ENCODE assay signal across 29 mouse cellular contexts in the genomic region with DNA sequence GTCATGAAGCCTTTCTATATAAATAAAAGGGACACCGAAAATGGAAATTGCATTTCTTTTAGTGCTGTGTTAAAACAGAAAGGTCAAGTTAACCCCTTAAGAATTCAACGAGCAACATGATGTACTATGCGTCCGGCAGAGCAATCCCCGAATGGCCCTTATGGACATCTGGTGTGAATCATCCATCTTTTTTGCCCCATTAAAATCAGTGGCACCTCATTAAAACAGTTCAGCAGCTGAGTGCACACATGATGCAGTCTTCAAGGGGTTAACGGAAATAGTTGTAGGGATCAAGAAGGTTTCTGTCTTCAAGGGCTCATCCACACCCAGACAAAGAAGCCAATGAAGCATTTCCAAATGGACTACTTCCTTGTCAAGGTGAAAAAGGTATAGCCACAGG.
DNase-seq lines count a peak whose midpoint lies in the region; ATAC-seq lines count a peak whose summit lies in the region.
"Had no signal": no experiment of that assay in that cellular context is flagged by ENCODE, and none has a peak within 500 bp of the region (broad histone marks: within the 10 kb centered on the region; RNA-seq: fewer than 3 reads in every experiment).

No protein-coding gene starts in this region.

- H3K4me3 ChIP-seq in limb, embryonic 11.5 days (ENCODE audit: low read depth, low read length), result no peak overlapping the region
- no peak overlapping the region for H3K4me3 ChIP-seq in limb, embryonic 10.5 days
- no peak overlapping the region for H3K4me3 ChIP-seq in heart, embryonic 10.5 days
- H3K4me3 ChIP-seq: embryonic facial prominence, embryonic 13.5 days; embryonic facial prominence, embryonic 15.5 days; erythroblast, embryonic 14.5 days; forebrain, embryonic 10.5 days; forebrain, embryonic 12.5 days had no signal

- no peak overlapping the region for H3K9ac ChIP-seq in limb, embryonic 11.5 days (ENCODE audit: low read length)
- H3K9ac ChIP-seq: embryonic facial prominence, embryonic 13.5 days; embryonic facial prominence, embryonic 15.5 days; forebrain, embryonic 12.5 days had no signal

- WGBS in limb, embryonic 11.5 days, result 13% methylated on average over 6 of the region's 6 CpGs
- WGBS in limb, embryonic 10.5 days, result 25% methylated on average over 6 of the region's 6 CpGs
- WGBS in heart, embryonic 10.5 days, result 86% methylated on average over 6 of the region's 6 CpGs

- no peaks in the 10 kb centered on the region for H3K27me3 ChIP-seq in limb, embryonic 11.5 days (ENCODE audit: control insufficient read depth, insufficient read depth, low read length)
- no peaks in the 10 kb centered on the region for H3K27me3 ChIP-seq in limb, embryonic 10.5 days (ENCODE audit: low read depth, poor library complexity, severe bottlenecking)
- no peaks in the 10 kb centered on the region for H3K27me3 ChIP-seq in heart, embryonic 10.5 days (ENCODE audit: insufficient read depth, poor library complexity, severe bottlenecking)
- H3K27me3 ChIP-seq: CH12.LX; embryonic facial prominence, embryonic 13.5 days; embryonic facial prominence, embryonic 15.5 days; Patski had no signal

- no peak overlapping the region for H3K4me2 ChIP-seq in limb, embryonic 11.5 days (ENCODE audit: low read depth, severe bottlenecking)
- H3K4me2 ChIP-seq: embryonic facial prominence, embryonic 13.5 days; embryonic facial prominence, embryonic 15.5 days; forebrain, embryonic 12.5 days had no signal

- H3K9me3 ChIP-seq in limb, embryonic 11.5 days (ENCODE audit: control insufficient read depth, low read length), result no peaks in the 10 kb centered on the region
- H3K9me3 ChIP-seq in limb, embryonic 10.5 days (replicated peaks), result no peaks in the 10 kb centered on the region
- H3K9me3 ChIP-seq in heart, embryonic 10.5 days, result no peaks in the 10 kb centered on the region
- H3K9me3 ChIP-seq: embryonic facial prominence, embryonic 13.5 days; embryonic facial prominence, embryonic 15.5 days; forebrain, embryonic 10.5 days; forebrain, embryonic 12.5 days; G1E had no signal

- peak; percentile 21; the same call in 1 of the 2 replicates for ATAC-seq in limb, embryonic 11.5 days (ENCODE audit: insufficient number of reproducible peaks, low FRiP score, low TSS enrichment, low read depth)
- ATAC-seq: activated CD4-positive, CD25-positive, alpha-beta regulatory T cell, adult 4 months; CD4-positive, CD25-positive, alpha-beta regulatory T cell, adult 4 months; forebrain, embryonic 14.5 days; forebrain, embryonic 16.5 days; Patski had no signal

- no peaks in the 10 kb centered on the region for H3K4me1 ChIP-seq in limb, embryonic 11.5 days (ENCODE audit: control insufficient read depth, insufficient read depth, low read length)
- H3K4me1 ChIP-seq in limb, embryonic 10.5 days, result peaks cover 28% of the 10 kb centered on the region
- no peaks in the 10 kb centered on the region for H3K4me1 ChIP-seq in heart, embryonic 10.5 days
- H3K4me1 ChIP-seq: embryonic facial prominence, embryonic 15.5 days; forebrain, embryonic 10.5 days; forebrain, embryonic 12.5 days had no signal

- peak; percentile 25 for DNase-seq in embryo, embryonic 10 days (ENCODE audit: low spot score)
- DNase-seq in embryo, embryonic 9.5 days (ENCODE audit: extremely low spot score), result no peak
- peak; percentile 35 for DNase-seq in limb, embryonic 11.5 days (ENCODE audit: low spot score)
- DNase-seq in limb, embryonic 10.5 days (ENCODE audit: low spot score), result no peak
- peak; percentile 70 for DNase-seq in forelimb bud, embryonic 11.5 days (ENCODE audit: low read depth, low spot score)
- peak; percentile 54 for DNase-seq in mesoderm, embryonic 11.5 days (ENCODE audit: low read depth, low spot score)
- no peak for DNase-seq in heart, embryonic 10.5 days (ENCODE audit: low spot score)
- no peak for DNase-seq in liver
- DNase-seq: adrenal gland, adult 8-10 months; adrenal gland, postnatal 14 days; adrenal gland, postnatal 36 days; B cell, adult 2 months; cerebellum, adult 11-12 months; cerebellum, adult 2 months; cerebellum, adult 9-10 months; cerebellum, postnatal 10 days; cerebellum, postnatal 36 days had no signal

- H3K36me3 ChIP-seq in limb, embryonic 11.5 days (ENCODE audit: control insufficient read depth, insufficient read depth, low read length), result no peaks in the 10 kb centered on the region
- H3K36me3 ChIP-seq in limb, embryonic 10.5 days, result no peaks in the 10 kb centered on the region
- no peaks in the 10 kb centered on the region for H3K36me3 ChIP-seq in heart, embryonic 10.5 days
- H3K36me3 ChIP-seq: embryonic facial prominence, embryonic 13.5 days; embryonic facial prominence, embryonic 15.5 days; forebrain, embryonic 10.5 days; forebrain, embryonic 12.5 days; G1E had no signal

- H3K27ac ChIP-seq in limb, embryonic 11.5 days (replicated peaks; ENCODE audit: low read depth, low read length), result no peak overlapping the region
- H3K27ac ChIP-seq in limb, embryonic 10.5 days, result no peak overlapping the region
- H3K27ac ChIP-seq in heart, embryonic 10.5 days, result no peak overlapping the region
- H3K27ac ChIP-seq: embryonic facial prominence, embryonic 13.5 days; embryonic facial prominence, embryonic 15.5 days; forebrain, embryonic 10.5 days; forebrain, embryonic 12.5 days had no signal

Comparison
In these comparisons a context has a peak if more than half of its experiments do, and no peak if none do; other contexts are left out.
1. DNase-seq: peak in embryo, embryonic 10 days (single experiment), limb, embryonic 11.5 days (single experiment), forelimb bud, embryonic 11.5 days (single experiment) and mesoderm, embryonic 11.5 days (single experiment); none in embryo, embryonic 9.5 days (single experiment), limb, embryonic 10.5 days (single experiment), heart, embryonic 10.5 days (single experiment) and liver (single experiment).